In genomic region chr4:136159802-136160397, GRCm38 (mm10) we compare ENCODE assay signal across 8 mouse cellular contexts. TPM values are rescaled to one million over a fixed set of nuclear protein-coding genes. Genes with fewer than 3 reads are reported as not detected.
DNase-seq lines count a peak whose midpoint lies in the region; ATAC-seq and TF ChIP-seq lines count a peak whose summit lies in the region.

No protein-coding gene starts in this region.

- TF ChIP-seq CTCF in G1E (IDR thresholded peaks at IDR 0.05; ENCODE audit: low read depth, low read length) = peak; percentile 97
- TF ChIP-seq CTCF in layer of hippocampus, adult 2 months (conservative IDR thresholded peaks at IDR 0.05) = peak; percentile 94
- peak; percentile 99 for TF ChIP-seq CTCF in lung, adult 2 months (IDR thresholded peaks at IDR 0.05; ENCODE audit: insufficient read depth, low read length)

- ATAC-seq in G1E (ENCODE audit: extremely low read depth, insufficient number of reproducible peaks, low FRiP score, poor library complexity, severe bottlenecking) = peak; percentile 40
- peak; percentile 75; the same call in 1 of the 2 replicates for ATAC-seq in cerebellum, adult (ENCODE audit: insufficient number of reproducible peaks, low FRiP score, low TSS enrichment)
- ATAC-seq in forebrain, embryonic 14.5 days = peak; percentile 85
- ATAC-seq in neural tube, embryonic 15.5 days (ENCODE audit: low FRiP score) = peak; percentile 60; the same call in 1 of the 2 replicates

- peaks cover 19% of the 10 kb centered on the region for H3K4me1 ChIP-seq in G1E (ENCODE audit: insufficient read depth, low read depth, low read length)
- no peaks in the 10 kb centered on the region; the same call in 1 of the 2 replicates for H3K4me1 ChIP-seq in forebrain, embryonic 14.5 days (ENCODE audit: control insufficient read depth, insufficient read depth, low read length)
- no peaks in the 10 kb centered on the region for H3K4me1 ChIP-seq in lung, adult 2 months (ENCODE audit: control insufficient read depth, insufficient read depth, low read length)
- peaks cover 11% of the 10 kb centered on the region for H3K4me1 ChIP-seq in neural tube, embryonic 15.5 days

- no peak overlapping the region; the same call in 1 of the 2 replicates for H3K9ac ChIP-seq in forebrain, embryonic 14.5 days (ENCODE audit: low read length)
- H3K9ac ChIP-seq in neural tube, embryonic 15.5 days (replicated peaks) = 0 out of 2 replicates have a peak overlapping the region, but pooled peaks have one; percentile 1

- no peak for TF ChIP-seq POLR2A in lung, adult 2 months (IDR thresholded peaks at IDR 0.05; ENCODE audit: borderline replicate concordance, extremely low read depth, low read depth, low read length)

- H3K27ac ChIP-seq in forebrain, embryonic 14.5 days (ENCODE audit: low read depth, low read length) = peak overlapping the region; percentile 63; the same call in 1 of the 2 replicates
- H3K27ac ChIP-seq in layer of hippocampus, adult 2 months = peak overlapping the region; percentile 73
- H3K27ac ChIP-seq in neural tube, embryonic 15.5 days (replicated peaks) = peak overlapping the region; percentile 33; the same call in 1 of the 2 replicates

- no peak overlapping the region for H3K4me3 ChIP-seq in G1E (ENCODE audit: low read depth, low read length)
- H3K4me3 ChIP-seq in forebrain, embryonic 14.5 days (ENCODE audit: low read depth, low read length) = no peak overlapping the region
- H3K4me3 ChIP-seq in layer of hippocampus, adult 2 months = no peak overlapping the region; the same call in 1 of the 2 replicates
- H3K4me3 ChIP-seq in lung, adult 2 months (replicated peaks; ENCODE audit: extremely low read depth, low read depth, low read length) = no peak overlapping the region
- no peak overlapping the region for H3K4me3 ChIP-seq in neural tube, embryonic 15.5 days (replicated peaks)

- no peaks in the 10 kb centered on the region for H3K36me3 ChIP-seq in G1E (replicated peaks)
- no peaks in the 10 kb centered on the region for H3K36me3 ChIP-seq in forebrain, embryonic 14.5 days (ENCODE audit: control insufficient read depth, insufficient read depth, low read length)
- no peaks in the 10 kb centered on the region for H3K36me3 ChIP-seq in neural tube, embryonic 15.5 days

- H3K27me3 ChIP-seq in G1E (ENCODE audit: insufficient read depth, low read length) = peaks cover 19% of the 10 kb centered on the region
- no peaks in the 10 kb centered on the region for H3K27me3 ChIP-seq in forebrain, embryonic 14.5 days (replicated peaks; ENCODE audit: control insufficient read depth, insufficient read depth, low read length)
- no peaks in the 10 kb centered on the region for H3K27me3 ChIP-seq in neural tube, embryonic 15.5 days (replicated peaks)

- no peaks in the 10 kb centered on the region for H3K9me3 ChIP-seq in G1E (replicated peaks)
- H3K9me3 ChIP-seq in forebrain, embryonic 14.5 days (replicated peaks; ENCODE audit: control insufficient read depth, low read length) = no peaks in the 10 kb centered on the region
- H3K9me3 ChIP-seq in neural tube, embryonic 15.5 days (replicated peaks) = no peaks in the 10 kb centered on the region

- H3K4me2 ChIP-seq in forebrain, embryonic 14.5 days (ENCODE audit: low read length) = no peak overlapping the region
- 0 out of 2 replicates have a peak overlapping the region, but pooled peaks have one; percentile 5 for H3K4me2 ChIP-seq in neural tube, embryonic 15.5 days

- DNase-seq in G1E (ENCODE audit: low spot score) = peak; percentile 59
- peak; percentile 91 for DNase-seq in forebrain, embryonic 14.5 days (ENCODE audit: low spot score)
- DNase-seq in heart, postnatal 4 days = peak; percentile 83
- DNase-seq in layer of hippocampus, adult 2 months (ENCODE audit: low spot score in 2 of 2) = peak; percentile 67 to 80
- peak; percentile 61 for DNase-seq in lung, adult 2 months
- peak; percentile 72 to 73 for DNase-seq in thymus, postnatal 36 days

- under 1% methylated on average over 5 of the region's 5 CpGs for WGBS in forebrain, embryonic 14.5 days
- 23% methylated on average over 5 of the region's 5 CpGs for WGBS in lung, adult 2 months
- WGBS in neural tube, embryonic 15.5 days = 3% methylated on average over 5 of the region's 5 CpGs

RNA-seq across cellular contexts. Expression of gene E2f2, which starts 12.3 kb away (rescaled TPM):
- total RNA-seq in G1E (2014; fragmentation: Nextera tagmentation) (29.9 and 70.3 TPM in 2 replicates), G1E (2017) (14.1 and 16.3 TPM in 2 replicates)
- polyA plus RNA-seq in G1E (2012) = 45.6 and 45.9 TPM in 2 replicates
- polyA plus RNA-seq in forebrain, embryonic 14.5 days (2014; fragmentation: Nextera tagmentation; extraction: Ambion mirVana) = 4.5 and 5.5 TPM in 2 replicates
- total RNA-seq in heart, postnatal 4 days (2021) = 1 to 10 TPM; 5.8 to 9.7 TPM
- 1 to 10 TPM in 1 of 2 experiments, under 1 TPM in 1; 0.74 to 1.5 TPM for total RNA-seq in layer of hippocampus, adult 2 months (2021)
- polyA plus RNA-seq in lung, adult 2 months (2012; rRNA removed) = 8.9 and 11.2 TPM in 2 replicates
- polyA plus RNA-seq in neural tube, embryonic 15.5 days (2015; fragmentation: Nextera tagmentation; extraction: Ambion mirVana) = 2.1 and 4.4 TPM in 2 replicates

RNA-seq across cellular contexts. Expression of gene Id3, which starts 16.6 kb away (rescaled TPM):
- total RNA-seq in G1E (2014; fragmentation: Nextera tagmentation) (not detected in 2 replicates), G1E (2017) (0.22 TPM in 1 of 2 replicates, not detected in the other)
- polyA plus RNA-seq in G1E (2012) = not detected in 2 replicates
- polyA plus RNA-seq in forebrain, embryonic 14.5 days (2014; fragmentation: Nextera tagmentation; extraction: Ambion mirVana) = 117 and 118 TPM in 2 replicates
- total RNA-seq in heart, postnatal 4 days (2021) = 10 to 100 TPM; 96.2 to 97.8 TPM
- 10 to 100 TPM; 45.1 to 47.4 TPM for total RNA-seq in layer of hippocampus, adult 2 months (2021)
- polyA plus RNA-seq in lung, adult 2 months (2012; rRNA removed) = 390 and 505 TPM in 2 replicates
- 227 TPM in 2 replicates for polyA plus RNA-seq in neural tube, embryonic 15.5 days (2015; fragmentation: Nextera tagmentation; extraction: Ambion mirVana)

RNA-seq across cellular contexts. Expression of gene Asap3, which starts 46.3 kb away (rescaled TPM):
- total RNA-seq in G1E (2014; fragmentation: Nextera tagmentation) (0.30 TPM in 1 of 2 replicates, not detected in the other), G1E (2017) (0.05 and 0.06 TPM in 2 replicates)
- 0.04 and 0.05 TPM in 2 replicates for polyA plus RNA-seq in G1E (2012)
- polyA plus RNA-seq in forebrain, embryonic 14.5 days (2014; fragmentation: Nextera tagmentation; extraction: Ambion mirVana) = 1.6 and 2.4 TPM in 2 replicates
- total RNA-seq in heart, postnatal 4 days (2021) = 1 to 10 TPM; 3.3 to 3.7 TPM
- total RNA-seq in layer of hippocampus, adult 2 months (2021) = 1 to 10 TPM; 2.5 to 3.1 TPM
- 8.7 and 9.3 TPM in 2 replicates for polyA plus RNA-seq in lung, adult 2 months (2012; rRNA removed)
- 6.6 and 6.7 TPM in 2 replicates for polyA plus RNA-seq in neural tube, embryonic 15.5 days (2015; fragmentation: Nextera tagmentation; extraction: Ambion mirVana)

Comparison
In these comparisons a context has a peak if more than half of its experiments do, and no peak if none do; other contexts are left out.
1. RNA of gene Id3, which starts 16.6 kb away (polyA plus RNA-seq): 390 to 505 TPM in lung, adult 2 months, 227 TPM in neural tube, embryonic 15.5 days and 117 to 118 TPM in forebrain, embryonic 14.5 days; not detected in G1E; every median in the first group is over 100 times any median in the second.
2. Peak in every context shown above with its lines, with median percentiles within 50 percentile points of each other: ATAC-seq, DNase-seq, CTCF ChIP-seq and H3K27ac ChIP-seq.